ENCODE assay signal across 17 mouse cellular contexts in the genomic region with DNA sequence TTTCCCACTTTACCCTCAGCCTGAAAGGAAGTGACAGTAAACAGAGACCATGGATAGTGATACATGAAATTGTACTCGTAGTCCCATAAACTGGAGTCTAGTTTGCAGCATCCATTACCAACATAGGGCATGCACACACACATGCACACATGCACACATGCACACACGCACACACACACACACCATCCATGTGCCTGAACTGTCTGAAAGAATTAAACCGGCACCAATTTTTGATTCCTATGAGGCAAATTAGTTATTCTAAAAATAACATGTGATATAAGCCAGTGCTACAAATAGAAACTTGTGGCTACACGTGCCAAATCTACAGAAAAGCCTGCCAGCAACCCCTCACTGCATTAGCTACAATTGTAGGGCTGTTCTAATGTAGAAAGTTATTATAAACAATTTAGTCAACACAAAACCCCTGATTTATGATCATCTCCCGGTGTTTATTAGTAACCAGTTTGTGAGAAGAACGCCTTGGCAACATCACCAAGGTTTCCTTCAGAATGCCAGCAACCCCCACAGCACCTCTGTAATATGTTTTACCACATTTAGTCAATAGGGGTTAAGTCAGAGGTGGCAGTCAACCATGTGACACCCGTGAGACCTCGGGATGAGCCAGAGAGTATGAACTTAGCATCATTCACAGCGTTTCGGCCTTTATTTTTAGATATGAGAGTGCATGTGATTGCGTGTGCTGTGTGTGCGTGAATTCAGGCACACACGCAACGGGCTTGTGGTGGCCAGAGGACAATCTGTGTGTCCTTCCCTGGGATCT. TPM values are rescaled to one million over a fixed set of nuclear protein-coding genes. Genes with fewer than 3 reads are reported as not detected.
DNase-seq lines count a peak whose midpoint lies in the region; ATAC-seq and TF ChIP-seq lines count a peak whose summit lies in the region.
"Had no signal": no experiment of that assay in that cellular context is flagged by ENCODE, and none has a peak within 500 bp of the region (broad histone marks: within the 10 kb centered on the region; RNA-seq: fewer than 3 reads in every experiment).

No protein-coding gene starts in this region.

- H3K4me1 ChIP-seq in heart, embryonic 10.5 days = 0 out of 2 replicates have a peak, but pooled peaks cover 4% of the 10 kb centered on the region
- H3K4me1 ChIP-seq in lung, postnatal 0 days (ENCODE audit: insufficient read depth, low read depth, low read length) = peaks cover 4% of the 10 kb centered on the region
- H3K4me1 ChIP-seq in stomach, postnatal 0 days (replicated peaks; ENCODE audit: control insufficient read depth, insufficient read depth) = no peaks in the 10 kb centered on the region
- H3K4me1 ChIP-seq: limb, embryonic 13.5 days; midbrain, embryonic 12.5 days had no signal

- peak; percentile 37; the same call in 1 of the 2 replicates for ATAC-seq in lung, postnatal 0 days
- peak; percentile 78; the same call in 1 of the 2 replicates for ATAC-seq in stomach, postnatal 0 days (ENCODE audit: low FRiP score, low TSS enrichment)
- ATAC-seq: liver, postnatal 0 days had no signal

- DNase-seq in heart, adult 11 months = peak; percentile 91
- no peak for DNase-seq in heart, embryonic 10.5 days (ENCODE audit: low spot score)
- peak; percentile 71 for DNase-seq in lung, postnatal 0 days (ENCODE audit: low spot score)
- no peak for DNase-seq in lung, postnatal 14 days
- peak; percentile 61 to 64 for DNase-seq in heart, postnatal 10 days
- no peak for DNase-seq in stomach, postnatal 0 days (ENCODE audit: low spot score)
- DNase-seq in spleen, adult 18-20 months = no peak
- no peak for DNase-seq in kidney, postnatal 25 days
- DNase-seq: B cell, adult 2 months; cerebellum, postnatal 14 days; liver, postnatal 0 days; right cerebral cortex, adult 18-20 months; thymus, postnatal 4 days had no signal

- H3K4me3 ChIP-seq in heart, embryonic 10.5 days = no peak overlapping the region
- H3K4me3 ChIP-seq in lung, postnatal 0 days (ENCODE audit: low read depth, low read length) = no peak overlapping the region
- no peak overlapping the region for H3K4me3 ChIP-seq in stomach, postnatal 0 days (ENCODE audit: low read depth, low read length)
- H3K4me3 ChIP-seq: limb, embryonic 13.5 days; midbrain, embryonic 12.5 days; myocyte had no signal

- H3K36me3 ChIP-seq in heart, embryonic 10.5 days = peaks cover 39% of the 10 kb centered on the region
- H3K36me3 ChIP-seq in lung, postnatal 0 days (ENCODE audit: insufficient read depth, low read length) = no peaks in the 10 kb centered on the region
- peaks cover 6% of the 10 kb centered on the region for H3K36me3 ChIP-seq in stomach, postnatal 0 days (ENCODE audit: control insufficient read depth, insufficient read depth, low read length)

- H3K27me3 ChIP-seq in heart, embryonic 10.5 days (ENCODE audit: insufficient read depth, poor library complexity, severe bottlenecking) = no peaks in the 10 kb centered on the region
- H3K27me3 ChIP-seq in lung, postnatal 0 days (replicated peaks; ENCODE audit: insufficient read depth, low read length) = no peaks in the 10 kb centered on the region
- H3K27me3 ChIP-seq in stomach, postnatal 0 days (ENCODE audit: control insufficient read depth, insufficient read depth, low read length) = no peaks in the 10 kb centered on the region
- H3K27me3 ChIP-seq: limb, embryonic 13.5 days; midbrain, embryonic 12.5 days had no signal

- no peaks in the 10 kb centered on the region for H3K9me3 ChIP-seq in heart, embryonic 10.5 days
- H3K9me3 ChIP-seq in lung, postnatal 0 days (ENCODE audit: low read length) = no peaks in the 10 kb centered on the region
- H3K9me3 ChIP-seq in stomach, postnatal 0 days (ENCODE audit: control insufficient read depth, low read length) = no peaks in the 10 kb centered on the region
- H3K9me3 ChIP-seq: limb, embryonic 13.5 days; midbrain, embryonic 12.5 days had no signal

- no peak overlapping the region for H3K9ac ChIP-seq in lung, postnatal 0 days (replicated peaks; ENCODE audit: low read depth)
- no peak overlapping the region for H3K9ac ChIP-seq in stomach, postnatal 0 days (ENCODE audit: low read length)
- H3K9ac ChIP-seq: limb, embryonic 13.5 days; liver, postnatal 0 days; midbrain, embryonic 12.5 days had no signal

- TF ChIP-seq CTCF in lung, postnatal 0 days (IDR thresholded peaks at IDR 0.05) = no peak; the same call in 1 of the 2 replicates
- TF ChIP-seq CTCF in stomach, postnatal 0 days (IDR thresholded peaks at IDR 0.05; ENCODE audit: low read depth) = no peak

- 88% methylated on average over 14 of the region's 14 CpGs for WGBS in heart, embryonic 10.5 days
- WGBS in lung, postnatal 0 days = 57% methylated on average over 14 of the region's 14 CpGs
- WGBS in stomach, postnatal 0 days = 55% methylated on average over 14 of the region's 14 CpGs

- H3K27ac ChIP-seq in heart, embryonic 10.5 days = no peak overlapping the region
- 0 out of 2 replicates have a peak overlapping the region, but pooled peaks have one; percentile 20 for H3K27ac ChIP-seq in lung, postnatal 0 days (ENCODE audit: low read length)
- peak overlapping the region; percentile 41 for H3K27ac ChIP-seq in stomach, postnatal 0 days (replicated peaks)
- H3K27ac ChIP-seq: kidney, postnatal 0 days; limb, embryonic 13.5 days; midbrain, embryonic 12.5 days had no signal

- intact Hi-C loops in heart, postnatal 10 days (cut with DNase I) = no loop called here

- no peak overlapping the region for H3K4me2 ChIP-seq in lung, postnatal 0 days (replicated peaks; ENCODE audit: low read depth, low read length)
- no peak overlapping the region for H3K4me2 ChIP-seq in stomach, postnatal 0 days (replicated peaks; ENCODE audit: low read depth)
- H3K4me2 ChIP-seq: limb, embryonic 13.5 days; midbrain, embryonic 12.5 days had no signal

- TF ChIP-seq EP300 in lung, postnatal 0 days (IDR thresholded peaks at IDR 0.05) = no peak
- peak; percentile 85 for TF ChIP-seq EP300 in stomach, postnatal 0 days (optimal IDR thresholded peaks at IDR 0.05)

RNA-seq across cellular contexts. Expression of a gene that starts 14.5 kb away (rescaled TPM):
- 16.3 and 16.5 TPM in 2 replicates for polyA plus RNA-seq in heart, embryonic 10.5 days (2016; fragmentation: Nextera tagmentation; extraction: Ambion mirVana)
- 14.7 and 16.7 TPM in 2 replicates for polyA plus RNA-seq in lung, postnatal 0 days (2015; fragmentation: Nextera tagmentation; extraction: Ambion mirVana)
- 10 to 100 TPM; 11.2 to 11.7 TPM for total RNA-seq in heart, postnatal 10 days (2021)
- 9.5 and 10.7 TPM in 2 replicates for polyA plus RNA-seq in stomach, postnatal 0 days (2015; fragmentation: Nextera tagmentation; extraction: Ambion mirVana)

RNA-seq across cellular contexts. Expression of a gene that starts 14.6 kb away (rescaled TPM):
- 13.9 and 16.8 TPM in 2 replicates for polyA plus RNA-seq in heart, embryonic 10.5 days (2016; fragmentation: Nextera tagmentation; extraction: Ambion mirVana)
- 15.4 and 17.6 TPM in 2 replicates for polyA plus RNA-seq in lung, postnatal 0 days (2015; fragmentation: Nextera tagmentation; extraction: Ambion mirVana)
- 10 to 100 TPM; 25.6 to 26.8 TPM for total RNA-seq in heart, postnatal 10 days (2021)
- polyA plus RNA-seq in stomach, postnatal 0 days (2015; fragmentation: Nextera tagmentation; extraction: Ambion mirVana) = 8.1 and 8.2 TPM in 2 replicates

Comparison
In these comparisons a context has a peak if more than half of its experiments do, and no peak if none do; other contexts are left out.
1. DNase-seq: peak in heart, adult 11 months (single experiment), lung, postnatal 0 days (single experiment) and heart, postnatal 10 days (2 of 2); none in heart, embryonic 10.5 days (single experiment), lung, postnatal 14 days (single experiment), stomach, postnatal 0 days (single experiment), spleen, adult 18-20 months (0 of 2) and kidney, postnatal 25 days (0 of 2).